Mouse (Mus musculus): ENCODE results near the gene Tbcc.
A peak's percentile ranks its signal among the peaks of the same experiment; 100 is the strongest.

The Tbcc gene

GRCm38 (mm10) chr17:46870204-46870798, 20.2 kb upstream of the Tbcc start:
- peak; percentile 58 to 62 for DNase-seq (ENCODE audit: low spot score in 2 of 2)

- no peak for DNase-seq (ENCODE audit: low spot score in 2 of 2)
Observed at GRCm38 (mm10) chr17:46870913-46871312, 19.6 kb upstream of the Tbcc start.

- DNase-seq (ENCODE audit: low spot score in 2 of 2) = no peak
Observed at GRCm38 (mm10) chr17:46872806-46873205, 17.7 kb upstream of the Tbcc start.

GRCm38 (mm10) chr17:46874133-46874532, 16.4 kb upstream of the Tbcc start:
- DNase-seq (ENCODE audit: low spot score in 2 of 2) = no peak

GRCm38 (mm10) chr17:46875626-46876025, 14.9 kb upstream of the Tbcc start:
- peak; percentile 17 to 41 for DNase-seq (ENCODE audit: low spot score in 2 of 2)

GRCm38 (mm10) chr17:46876371-46876950, 14.0 kb upstream of the Tbcc start:
- no peak for DNase-seq (ENCODE audit: low spot score in 2 of 2)

- no peak for DNase-seq (ENCODE audit: low spot score in 2 of 2)
Observed at GRCm38 (mm10) chr17:46877061-46877460, 13.4 kb upstream of the Tbcc start.

GRCm38 (mm10) chr17:46879841-46880311, 10.6 kb upstream of the Tbcc start:
- no peak for DNase-seq (ENCODE audit: low spot score in 2 of 2)

- no peak for DNase-seq (ENCODE audit: low spot score in 2 of 2)
Observed at GRCm38 (mm10) chr17:46880322-46880721, 10.2 kb upstream of the Tbcc start.

GRCm38 (mm10) chr17:46881728-46882127, 8.8 kb upstream of the Tbcc start:
- DNase-seq (ENCODE audit: low spot score in 2 of 2) = no peak

- DNase-seq (ENCODE audit: low spot score in 2 of 2) = no peak
Observed at GRCm38 (mm10) chr17:46883107-46883506, 7.4 kb upstream of the Tbcc start.

GRCm38 (mm10) chr17:46884766-46885165, 5.7 kb upstream of the Tbcc start:
- no peak for DNase-seq (ENCODE audit: low spot score in 2 of 2)

- no peak for DNase-seq (ENCODE audit: low spot score in 2 of 2)
Observed at GRCm38 (mm10) chr17:46885218-46885909, 5.1 kb upstream of the Tbcc start.

GRCm38 (mm10) chr17:46885910-46886643, 4.4 kb upstream of the Tbcc start:
- no peak for DNase-seq (ENCODE audit: low spot score in 2 of 2)

GRCm38 (mm10) chr17:46888511-46889212, 1.8 kb upstream of the Tbcc start:
- peak; percentile 19 to 53 for DNase-seq (ENCODE audit: low spot score in 2 of 2)

- DNase-seq (ENCODE audit: low spot score in 2 of 2) = peak; percentile 66 to 75
Observed at GRCm38 (mm10) chr17:46889450-46890084, 917 bp upstream of the Tbcc start.

- peak; percentile 15 to 22 for DNase-seq (ENCODE audit: low spot score in 2 of 2)
Observed at GRCm38 (mm10) chr17:46890843-46891594, 535 bp downstream of the Tbcc start.

- DNase-seq (ENCODE audit: low spot score in 2 of 2) = no peak
Observed at GRCm38 (mm10) chr17:46895426-46895825, 4.9 kb downstream of the Tbcc start.

GRCm38 (mm10) chr17:46897221-46897950, 6.9 kb downstream of the Tbcc start:
- peak in 1 of 2 experiments; percentile 28 for DNase-seq (ENCODE audit: low spot score in 2 of 2)

- DNase-seq (ENCODE audit: low spot score in 2 of 2) = no peak
Observed at GRCm38 (mm10) chr17:46900941-46901340, 10.5 kb downstream of the Tbcc start.
